Mouse (Mus musculus): ENCODE data around the gene Cipc. TPM values are rescaled to one million over a fixed set of nuclear protein-coding genes. Genes with fewer than 3 reads are reported as not detected.

Gene Cipc
- polyA plus RNA-seq, 1 experiment from 2014 or later, result 30.8 TPM

DNA sequence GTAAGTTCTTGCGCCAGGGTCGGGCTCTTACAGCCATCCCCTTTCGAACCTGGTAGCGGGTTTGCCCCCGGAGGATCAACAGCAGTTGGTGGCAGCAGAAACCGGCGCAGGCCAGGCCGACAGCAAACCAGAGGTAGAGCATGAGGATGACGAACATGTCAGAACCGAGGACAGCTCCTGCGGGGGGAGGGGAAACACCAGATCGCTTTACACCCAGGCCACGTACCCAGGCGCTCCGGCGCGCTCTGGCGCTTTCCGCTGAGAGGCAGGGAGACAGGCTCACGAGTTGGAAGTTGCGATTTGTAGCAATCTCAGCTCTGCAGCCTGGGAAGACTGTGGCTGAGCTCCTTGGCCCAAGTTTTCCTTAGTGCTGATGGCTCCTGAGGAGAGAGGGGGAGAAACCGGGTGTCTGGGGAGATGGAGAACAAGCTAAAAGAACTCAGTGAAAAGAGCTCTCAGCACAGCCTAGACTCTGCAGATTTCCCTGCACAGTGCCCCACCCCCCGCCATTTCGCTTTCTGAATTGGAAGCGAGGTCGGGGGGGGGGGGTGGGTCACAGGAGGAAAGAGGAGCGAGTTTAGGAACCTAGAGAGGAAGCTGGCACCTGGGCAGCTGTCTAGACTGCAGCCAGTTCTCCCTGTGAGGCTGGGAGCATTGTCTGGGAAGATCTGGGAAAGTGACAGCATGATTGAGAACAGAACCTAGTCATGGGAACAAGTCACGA, 36.8 kb downstream of the Cipc start:
- H3K36me3 ChIP-seq, result no peaks in the 10 kb centered on the region
- no peak overlapping the region for H3K9ac ChIP-seq (replicated peaks)
- 0 out of 2 replicates have a peak, but pooled peaks cover 3% of the 10 kb centered on the region for H3K4me1 ChIP-seq (replicated peaks)
- H3K4me2 ChIP-seq, result 0 out of 2 replicates have a peak overlapping the region, but pooled peaks have one; percentile 13
- peaks cover 96% of the 10 kb centered on the region for H3K27me3 ChIP-seq
- no peak overlapping the region for H3K27ac ChIP-seq
- no peak overlapping the region for H3K4me3 ChIP-seq (replicated peaks)
- H3K9me3 ChIP-seq, result no peaks in the 10 kb centered on the region
- WGBS, result 4% methylated on average over 28 of the region's 28 CpGs
- ATAC-seq (ENCODE audit: insufficient number of reproducible peaks, insufficient read depth, low FRiP score, low TSS enrichment, low read depth), result no peak; the same call in 1 of the 2 replicates

DNA sequence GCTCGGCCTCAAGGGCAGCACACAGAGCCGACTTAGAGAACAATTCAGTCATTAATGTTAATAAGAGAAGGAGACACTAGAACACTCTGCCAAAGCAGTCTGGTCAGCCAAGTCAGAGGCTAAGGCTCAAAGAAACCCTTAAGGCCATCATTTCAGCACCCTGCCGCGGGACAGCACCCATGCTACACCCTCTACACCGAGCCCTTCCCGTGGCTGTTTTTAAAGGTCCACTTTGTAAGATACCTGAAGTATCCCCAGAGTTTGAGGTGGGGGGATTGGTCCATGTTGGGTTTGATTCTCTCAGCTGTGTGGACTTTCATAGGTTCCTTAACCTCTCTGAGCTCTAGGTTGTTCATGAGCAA, 37.3 kb downstream of the Cipc start:
- H3K27ac ChIP-seq, result no peak overlapping the region
- ATAC-seq (ENCODE audit: insufficient number of reproducible peaks, insufficient read depth, low FRiP score, low TSS enrichment, low read depth), result no peak
- H3K4me2 ChIP-seq, result no peak overlapping the region
- 0 out of 2 replicates have a peak, but pooled peaks cover 3% of the 10 kb centered on the region for H3K4me1 ChIP-seq (replicated peaks)
- H3K9ac ChIP-seq (replicated peaks), result no peak overlapping the region
- peaks cover 96% of the 10 kb centered on the region for H3K27me3 ChIP-seq
- 12% methylated on average over 6 of the region's 6 CpGs for WGBS
- H3K4me3 ChIP-seq (replicated peaks), result no peak overlapping the region
- H3K36me3 ChIP-seq, result no peaks in the 10 kb centered on the region
- H3K9me3 ChIP-seq, result no peaks in the 10 kb centered on the region

DNA sequence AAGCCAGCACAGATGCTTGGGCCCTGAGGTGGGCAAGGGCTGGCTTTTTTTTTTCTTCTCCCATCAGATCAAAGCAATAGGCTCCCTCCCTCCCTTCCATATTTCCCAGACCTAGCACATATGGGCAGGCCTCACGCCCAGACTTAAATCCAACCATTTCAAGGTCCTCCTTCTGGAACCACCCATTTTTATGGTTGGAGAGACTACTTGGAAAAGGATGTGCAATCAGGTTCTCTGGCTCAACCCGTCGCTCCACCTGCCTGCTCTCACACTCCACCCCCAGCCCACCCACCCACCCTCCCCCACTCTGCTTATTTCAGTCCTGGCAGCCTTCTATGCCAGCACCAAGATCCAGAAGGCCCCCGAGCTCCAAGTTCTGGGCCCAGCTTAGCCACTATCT, 39.7 kb downstream of the Cipc start:
- 68% methylated on average over 4 of the region's 4 CpGs for WGBS
- no peak for ATAC-seq (ENCODE audit: insufficient number of reproducible peaks, insufficient read depth, low FRiP score, low TSS enrichment, low read depth)
- Histone ChIP-seq H3K27me3 (peaks cover 99% of the 10 kb centered on the region), H3K27ac (no peak overlapping the region), H3K4me1 (replicated peaks) (peaks cover 10% of the 10 kb centered on the region), H3K36me3 (no peaks in the 10 kb centered on the region), H3K4me2 (no peak overlapping the region), H3K4me3 (replicated peaks) (no peak overlapping the region), H3K9ac (replicated peaks) (no peak overlapping the region), H3K9me3 (no peaks in the 10 kb centered on the region)

DNA sequence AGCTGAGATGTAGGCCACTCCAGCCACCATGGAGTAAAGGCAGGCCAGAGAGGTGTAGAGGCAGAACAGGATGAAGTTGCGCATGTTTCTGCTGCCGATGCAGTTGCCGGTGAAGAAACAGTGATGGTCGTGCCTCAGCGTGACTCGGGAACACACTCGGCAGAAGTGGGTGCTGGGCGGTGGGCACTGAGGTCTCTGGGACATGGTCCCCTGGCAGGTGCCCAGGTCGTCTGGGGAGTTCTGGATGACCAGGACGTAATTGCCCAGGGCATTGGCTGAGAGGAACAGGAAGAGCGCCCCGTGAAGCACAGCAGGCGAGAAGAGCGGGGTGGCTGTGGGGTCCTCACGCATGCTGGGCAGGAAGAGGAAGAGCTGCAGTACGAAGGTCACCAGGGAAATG, 41.4 kb downstream of the Cipc start:
- Histone ChIP-seq H3K27me3 (peaks cover 99% of the 10 kb centered on the region), H3K4me2 (no peak overlapping the region), H3K9ac (replicated peaks) (no peak overlapping the region), H3K4me3 (replicated peaks) (no peak overlapping the region), H3K36me3 (no peaks in the 10 kb centered on the region), H3K4me1 (replicated peaks) (peaks cover 10% of the 10 kb centered on the region), H3K9me3 (no peaks in the 10 kb centered on the region), H3K27ac (no peak overlapping the region)
- no peak for ATAC-seq (ENCODE audit: insufficient number of reproducible peaks, insufficient read depth, low FRiP score, low TSS enrichment, low read depth)
- WGBS, result 41% methylated on average over 16 of the region's 16 CpGs

DNA sequence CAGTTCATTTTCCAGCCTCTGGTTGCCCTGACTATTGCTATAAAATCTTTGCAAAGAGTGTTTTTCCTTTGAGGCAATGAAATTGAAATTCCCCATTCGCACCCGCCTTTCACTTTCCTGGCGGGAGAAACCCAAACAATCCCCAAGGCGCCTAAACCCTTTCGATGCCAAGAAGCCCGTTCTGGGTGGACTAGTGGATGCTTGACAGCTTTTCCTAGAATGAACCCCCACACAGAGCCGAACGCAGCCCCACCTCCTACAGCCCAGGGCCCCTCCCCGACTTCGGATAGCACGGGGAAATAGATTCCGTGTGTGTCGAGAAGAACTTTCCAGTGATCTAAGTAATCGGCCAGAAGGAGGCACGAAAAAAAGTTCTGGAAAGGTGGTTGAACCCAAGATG, 42.5 kb downstream of the Cipc start:
- H3K4me1 ChIP-seq (replicated peaks), result peaks cover 7% of the 10 kb centered on the region
- no peaks in the 10 kb centered on the region for H3K9me3 ChIP-seq
- 7% methylated on average over 15 of the region's 15 CpGs for WGBS
- H3K4me2 ChIP-seq, result no peak overlapping the region
- H3K27me3 ChIP-seq, result peaks cover 98% of the 10 kb centered on the region
- no peak overlapping the region for H3K4me3 ChIP-seq (replicated peaks)
- H3K36me3 ChIP-seq, result no peaks in the 10 kb centered on the region
- no peak for ATAC-seq (ENCODE audit: insufficient number of reproducible peaks, insufficient read depth, low FRiP score, low TSS enrichment, low read depth)
- H3K9ac ChIP-seq (replicated peaks), result no peak overlapping the region
- no peak overlapping the region for H3K27ac ChIP-seq

DNA sequence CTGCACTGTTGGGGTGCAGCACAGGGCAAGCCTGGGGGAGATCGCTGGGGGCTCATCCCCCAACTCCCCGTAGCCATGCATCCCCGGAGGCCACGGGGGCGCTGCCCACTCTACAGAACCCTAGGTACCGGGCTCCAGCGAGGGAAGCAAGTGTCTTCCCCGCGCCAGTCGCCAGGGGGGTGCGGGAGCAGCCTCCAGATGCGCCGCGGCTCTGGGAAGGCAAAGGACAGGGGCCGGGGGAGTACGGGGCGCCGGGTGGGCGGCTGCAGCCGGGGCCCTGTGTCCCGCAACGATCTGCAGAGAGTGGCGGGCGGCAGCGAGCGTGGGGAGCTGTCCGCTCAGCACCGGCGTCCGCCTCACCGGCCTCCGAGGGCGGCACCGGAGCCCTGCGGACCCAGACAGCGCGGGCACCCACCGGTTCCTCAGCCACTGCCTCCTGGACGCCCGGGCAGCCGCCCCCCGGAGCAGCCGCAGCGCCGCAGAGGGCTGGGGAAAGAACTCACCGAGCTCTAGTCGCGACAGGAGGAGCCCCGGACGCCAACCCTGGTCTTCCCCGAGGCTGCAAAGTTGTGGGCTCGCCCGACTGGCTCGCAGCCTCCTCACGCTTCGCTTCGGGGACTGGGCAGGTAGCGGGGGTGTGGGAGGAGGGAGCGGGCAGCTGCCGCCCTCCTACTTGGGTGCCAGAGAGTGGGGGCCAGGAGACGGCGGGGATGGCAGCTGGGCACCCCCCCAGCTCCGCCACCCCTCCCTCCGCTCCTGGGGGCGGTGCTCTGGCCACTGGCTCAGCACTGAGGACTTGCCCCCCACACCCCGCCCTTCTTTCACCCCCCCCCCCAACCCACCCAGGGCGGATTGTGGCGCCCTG, 43.3 kb downstream of the Cipc start, which contains the start of gene Zdhhc22:
Gene Zdhhc22 (minus strand): TSS at position 541 of the 865 bp plus-strand sequence.
- WGBS, result under 1% methylated on average over 63 of the region's 68 CpGs
- H3K4me1 ChIP-seq (replicated peaks), result peaks cover 7% of the 10 kb centered on the region
- peak within 1 kb of the TSS; percentile 27 for H3K4me3 ChIP-seq (replicated peaks)
- H3K9ac ChIP-seq (replicated peaks), result no peak within 1 kb of the TSS
- H3K27ac ChIP-seq, result no peak within 1 kb of the TSS
- peaks cover 98% of the 10 kb centered on the region for H3K27me3 ChIP-seq
- H3K9me3 ChIP-seq, result no peaks in the 10 kb centered on the region
- H3K4me2 ChIP-seq, result peak within 1 kb of the TSS; percentile 49
- ATAC-seq (ENCODE audit: insufficient number of reproducible peaks, insufficient read depth, low FRiP score, low TSS enrichment, low read depth), result peak; percentile 64; the same call in 1 of the 2 replicates
- H3K36me3 ChIP-seq, result no peaks in the 10 kb centered on the region

DNA sequence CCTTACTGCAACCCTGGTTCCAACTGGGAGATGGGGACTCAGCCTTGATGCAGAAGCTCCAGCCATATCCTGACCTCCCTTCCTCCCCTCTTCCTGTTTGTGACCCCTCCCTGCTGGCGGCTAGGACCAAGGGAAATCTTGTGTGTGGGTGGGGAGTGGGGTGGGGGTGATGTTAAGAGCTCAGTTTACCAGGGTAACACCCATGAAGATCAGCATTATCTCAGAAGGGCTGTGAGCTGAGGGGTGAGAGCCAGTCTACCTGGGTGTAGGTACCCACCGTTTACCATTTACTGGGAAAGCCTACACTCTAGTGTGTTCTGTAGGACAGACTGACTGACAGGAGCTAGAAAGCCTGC, 43.9 kb downstream of the Cipc start:
- H3K36me3 ChIP-seq, result no peaks in the 10 kb centered on the region
- no peak overlapping the region for H3K27ac ChIP-seq
- H3K4me2 ChIP-seq, result no peak overlapping the region
- no peak overlapping the region for H3K4me3 ChIP-seq (replicated peaks)
- H3K9ac ChIP-seq (replicated peaks), result no peak overlapping the region
- no peaks in the 10 kb centered on the region for H3K9me3 ChIP-seq
- WGBS, result 42% methylated on average over 2 of the region's 2 CpGs
- H3K27me3 ChIP-seq, result peaks cover 92% of the 10 kb centered on the region
- peaks cover 7% of the 10 kb centered on the region for H3K4me1 ChIP-seq (replicated peaks)
- ATAC-seq (ENCODE audit: insufficient number of reproducible peaks, insufficient read depth, low FRiP score, low TSS enrichment, low read depth), result no peak

DNA sequence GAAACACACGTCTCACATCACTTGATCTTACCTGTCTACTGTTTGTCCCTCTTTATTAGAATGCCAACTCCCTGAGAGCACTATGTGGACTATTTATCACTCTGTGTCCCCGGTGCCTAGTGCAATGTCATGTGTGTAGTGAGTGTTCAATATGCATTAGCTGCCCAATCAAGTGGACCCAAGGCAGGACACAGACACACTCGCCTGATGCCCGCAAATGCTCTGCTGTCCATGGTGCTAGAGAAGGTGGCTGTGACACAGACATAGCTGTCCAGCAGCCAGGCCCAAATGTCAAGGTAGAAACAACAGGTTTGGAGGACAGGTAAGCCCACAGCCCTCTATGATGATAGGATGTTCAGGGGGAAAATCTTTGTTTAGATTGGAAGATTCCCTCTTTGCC, 47.3 kb downstream of the Cipc start:
- Histone ChIP-seq H3K4me1 (replicated peaks) (peaks cover 7% of the 10 kb centered on the region), H3K27ac (no peak overlapping the region), H3K4me2 (no peak overlapping the region), H3K36me3 (no peaks in the 10 kb centered on the region), H3K27me3 (peaks cover 61% of the 10 kb centered on the region), H3K9ac (replicated peaks) (no peak overlapping the region), H3K9me3 (no peaks in the 10 kb centered on the region; the same call in 1 of the 2 replicates), H3K4me3 (replicated peaks) (no peak overlapping the region)
- WGBS, result 40% methylated on average over 4 of the region's 4 CpGs
- no peak for ATAC-seq (ENCODE audit: insufficient number of reproducible peaks, insufficient read depth, low FRiP score, low TSS enrichment, low read depth)

DNA sequence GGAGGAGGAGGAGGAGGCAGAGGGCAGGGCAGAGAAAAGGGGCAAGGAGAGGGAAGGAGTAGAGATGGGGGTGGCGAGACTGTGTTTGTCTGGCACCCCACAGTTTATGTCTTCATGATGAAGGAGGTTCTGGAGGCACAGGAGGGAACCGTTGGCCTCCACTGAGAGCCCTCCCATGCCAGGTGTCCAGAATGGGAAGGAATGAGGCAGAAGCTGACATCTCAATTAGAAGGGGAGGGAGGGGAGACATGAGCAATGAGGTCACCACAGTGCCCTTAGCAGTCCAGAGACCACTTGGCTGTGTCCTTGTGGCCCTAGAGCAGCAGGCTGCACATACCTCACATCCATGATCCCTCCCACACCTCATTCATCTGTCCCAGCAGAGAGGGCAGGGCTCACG, 47.9 kb downstream of the Cipc start:
- Histone ChIP-seq H3K36me3 (no peaks in the 10 kb centered on the region), H3K27ac (no peak overlapping the region), H3K4me3 (replicated peaks) (no peak overlapping the region), H3K9me3 (no peaks in the 10 kb centered on the region; the same call in 1 of the 2 replicates), H3K4me2 (no peak overlapping the region), H3K27me3 (peaks cover 55% of the 10 kb centered on the region), H3K4me1 (replicated peaks) (peaks cover 7% of the 10 kb centered on the region), H3K9ac (replicated peaks) (no peak overlapping the region)
- ATAC-seq (ENCODE audit: insufficient number of reproducible peaks, insufficient read depth, low FRiP score, low TSS enrichment, low read depth), result no peak
- WGBS, result 71% methylated on average over 3 of the region's 3 CpGs

DNA sequence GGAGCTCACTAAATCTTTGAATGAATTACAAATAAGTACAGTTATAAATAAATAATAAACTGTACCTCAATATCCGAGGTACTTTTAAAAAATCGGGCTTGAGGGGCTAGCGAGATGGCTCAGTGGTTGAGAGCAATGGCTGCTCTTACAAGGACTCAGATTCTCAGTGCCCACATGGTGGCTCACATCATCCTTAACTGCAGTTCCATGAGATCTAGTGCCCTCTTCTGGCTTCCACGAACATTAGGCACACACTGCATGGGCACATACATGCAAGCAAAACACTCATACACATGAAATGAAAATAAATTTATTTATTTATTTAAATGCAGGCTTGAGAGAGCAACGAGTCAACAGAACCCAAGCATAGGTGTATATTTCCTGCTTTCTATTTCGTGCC, 49.1 kb downstream of the Cipc start:
- Histone ChIP-seq H3K9ac (replicated peaks) (no peak overlapping the region), H3K9me3 (no peaks in the 10 kb centered on the region; the same call in 1 of the 2 replicates), H3K4me1 (replicated peaks) (no peaks in the 10 kb centered on the region), H3K36me3 (no peaks in the 10 kb centered on the region), H3K4me2 (no peak overlapping the region), H3K27ac (no peak overlapping the region), H3K4me3 (replicated peaks) (no peak overlapping the region), H3K27me3 (peaks cover 44% of the 10 kb centered on the region)
- WGBS, result 70% methylated on average over 6 of the region's 6 CpGs
- no peak for ATAC-seq (ENCODE audit: insufficient number of reproducible peaks, insufficient read depth, low FRiP score, low TSS enrichment, low read depth)

DNA sequence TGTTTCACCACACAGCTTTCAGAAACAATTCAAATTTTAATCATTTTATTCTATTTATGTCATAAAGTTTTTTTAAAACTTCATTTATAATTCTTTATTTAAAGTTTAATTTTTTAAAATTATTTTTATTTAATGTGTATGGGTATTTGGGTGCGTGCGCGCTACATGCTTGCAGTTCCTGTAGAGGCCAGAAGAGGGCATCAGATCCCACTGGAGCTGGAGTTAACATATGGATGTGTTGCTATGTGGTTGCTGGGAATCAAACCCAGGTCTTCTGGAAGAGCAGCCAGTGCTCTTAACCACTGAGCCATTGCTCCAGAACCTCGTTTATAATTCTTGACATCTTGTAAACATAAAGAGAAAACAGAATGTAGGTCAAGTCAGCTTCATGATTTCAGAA, 51.9 kb downstream of the Cipc start:
- Histone ChIP-seq H3K27me3 (peaks cover 21% of the 10 kb centered on the region; the same call in 1 of the 2 replicates), H3K4me3 (replicated peaks) (no peak overlapping the region), H3K9me3 (no peaks in the 10 kb centered on the region; the same call in 1 of the 2 replicates), H3K4me2 (no peak overlapping the region), H3K4me1 (replicated peaks) (no peaks in the 10 kb centered on the region), H3K36me3 (no peaks in the 10 kb centered on the region), H3K27ac (no peak overlapping the region), H3K9ac (replicated peaks) (no peak overlapping the region)
- 86% methylated on average over 4 of the region's 4 CpGs for WGBS
- ATAC-seq (ENCODE audit: insufficient number of reproducible peaks, insufficient read depth, low FRiP score, low TSS enrichment, low read depth), result no peak

Measured in limb, embryonic 12.5 days (tissue).